ENCODE assay signal across 23 mouse cellular contexts in the genomic region with DNA sequence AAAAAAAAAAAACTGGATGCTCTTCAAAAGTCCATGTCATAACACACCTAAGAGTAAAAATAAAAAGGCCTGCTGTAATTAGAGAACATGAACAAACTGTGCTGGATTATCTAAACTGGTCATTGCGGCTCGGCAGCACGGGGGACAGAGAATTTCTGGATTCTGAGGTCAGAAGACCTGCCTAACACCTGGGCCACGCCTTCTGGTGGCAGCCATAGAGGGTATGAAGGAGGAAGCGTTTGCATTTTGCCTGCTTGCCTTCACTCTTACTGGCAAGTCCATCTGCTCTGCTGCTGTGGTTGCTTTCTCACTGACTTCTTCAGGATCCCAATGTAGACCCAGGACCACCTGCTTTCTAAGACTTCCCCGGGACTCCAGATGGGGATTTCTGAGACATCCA. TPM values are rescaled to one million over a fixed set of nuclear protein-coding genes. Genes with fewer than 3 reads are reported as not detected.
"Had no signal": no experiment of that assay in that cellular context is flagged by ENCODE, and none has a peak within 500 bp of the region (broad histone marks: within the 10 kb centered on the region; RNA-seq: fewer than 3 reads in every experiment).

No protein-coding gene starts in this region.

- H3K4me2 ChIP-seq: neural tube, embryonic 15.5 days; stomach, embryonic 15.5 days had no signal

- DNase-seq: retina, postnatal 1 day; right cerebral cortex, adult 18-20 months; right cerebral cortex, postnatal 14 days; right cerebral cortex, postnatal 25 days; right cerebral cortex, postnatal 4 days; spleen, adult 18-20 months; thymus, adult 18-20 months; thymus, adult 2 months; thymus, postnatal 14 days; thymus, postnatal 25 days; thymus, postnatal 36 days; thymus, postnatal 4 days had no signal

- H3K9ac ChIP-seq: neural tube, embryonic 15.5 days; stomach, embryonic 15.5 days had no signal

- H3K36me3 ChIP-seq: neural tube, embryonic 15.5 days; stomach, embryonic 15.5 days had no signal

- H3K27ac ChIP-seq: neural tube, embryonic 15.5 days; stomach, embryonic 15.5 days; stomach, postnatal 0 days had no signal

- H3K27me3 ChIP-seq: neural tube, embryonic 15.5 days; stomach, embryonic 15.5 days had no signal

- H3K4me1 ChIP-seq: neural tube, embryonic 15.5 days; stomach, embryonic 15.5 days had no signal

- H3K9me3 ChIP-seq: neural tube, embryonic 15.5 days; stomach, embryonic 15.5 days had no signal

- H3K4me3 ChIP-seq: neural tube, embryonic 15.5 days; stomach, embryonic 15.5 days had no signal

RNA-seq across cellular contexts. Expression of gene Urad, which starts 20.7 kb away (rescaled TPM):
- total RNA-seq: neutrophil, adult 5-6 weeks had no signal
- polyA plus RNA-seq: neural tube, embryonic 14.5 days; neural tube, embryonic 15.5 days; spleen, adult 2 months; stomach, embryonic 14.5 days; stomach, embryonic 16.5 days; stomach, postnatal 0 days; testis, adult 2 months; thymus, postnatal 0 days; urinary bladder, adult 2 months had no signal

RNA-seq across cellular contexts. Expression of gene Cdx2, which starts 35.8 kb away (rescaled TPM):
- total RNA-seq: neutrophil, adult 5-6 weeks had no signal
- polyA plus RNA-seq: neural tube, embryonic 14.5 days; neural tube, embryonic 15.5 days; spleen, adult 2 months; testis, adult 2 months; urinary bladder, adult 2 months had no signal
